Mouse (Mus musculus) liver, embryonic 16.5 days (tissue): ENCODE data around the gene Ankrd27. TPM values are rescaled to one million over a fixed set of nuclear protein-coding genes. Genes with fewer than 3 reads are reported as not detected.
A peak's percentile ranks its signal among the peaks of the same experiment; 100 is the strongest.

Experiments used
- ATAC-seq: fragments of 200-750 bp; cut with Nextera tagmentation; 2 replicates; pipeline ENCODE4 v1.8.0; 2017; ENCODE audit warnings: low read depth, mild to moderate bottlenecking, moderate number of reproducible peaks, moderate library complexity
- H3K27ac ChIP-seq: fragments of 300-500 bp; sonication (generic); 2 replicates; pipeline ENCODE4 v1.5.1; 2014; ENCODE audit warnings: mild to moderate bottlenecking, low read length
- H3K27me3 ChIP-seq: fragments of 300-500 bp; sonication (generic); 2 replicates; pipeline ENCODE4 v1.6.1; 2014; ENCODE audit warnings: low read depth, low read length, mixed read lengths; ENCODE audit not compliant: control insufficient read depth, insufficient read depth
- H3K36me3 ChIP-seq: fragments of 300-500 bp; sonication (generic); 2 replicates; pipeline ENCODE4 v1.6.1; 2014; ENCODE audit warnings: mild to moderate bottlenecking; ENCODE audit not compliant: control insufficient read depth, insufficient read depth
- H3K4me1 ChIP-seq: fragments of 300-500 bp; sonication (generic); 2 replicates; pipeline ENCODE4 v1.6.1; 2014; ENCODE audit warnings: low read depth, low read length, mixed read lengths; ENCODE audit not compliant: control insufficient read depth
- H3K4me2 ChIP-seq: fragments of 300-500 bp; sonication (generic); 2 replicates; pipeline ENCODE4 v1.6.1; 2014; ENCODE audit warnings: low read depth, low read length, mixed read lengths
- H3K4me3 ChIP-seq: fragments of 300-500 bp; sonication (generic); 2 replicates; pipeline ENCODE4 v1.5.1; 2014; ENCODE audit warnings: low read depth, mild to moderate bottlenecking, low read length
- H3K9ac ChIP-seq: fragments of 300-500 bp; sonication (generic); 2 replicates; pipeline ENCODE4 v1.6.1; 2014; ENCODE audit warnings: low read depth, low read length
- H3K9me3 ChIP-seq: fragments of 300-500 bp; sonication (generic); replicated peaks from 2 replicates; pipeline ENCODE4 v1.6.1; 2016; ENCODE audit warnings: low read length; ENCODE audit not compliant: control insufficient read depth
- WGBS: fragments of 180-500 bp; shearing (Covaris S2); extraction: QIAGEN DNeasy Blood & Tissue Kit; methylation state at CpG from one replicate; pipeline ENCODE4 v1.1.7; 2014; ENCODE audit not compliant: insufficient replicate concordance; 5-methylcytosine and 5-hydroxymethylcytosine counted together
- polyA plus RNA-seq: library from polyadenylated mRNA; unstranded; fragments of >200 nt; fragmentation: Nextera tagmentation; extraction: Ambion mirVana; gene quantifications from 2 replicates; pipeline ENCODE4 v1.2.1, GENCODE M21; 2015

Gene Ankrd27
- polyA plus RNA-seq, 1 experiment from 2014 or later: 23.9 TPM

DNA sequence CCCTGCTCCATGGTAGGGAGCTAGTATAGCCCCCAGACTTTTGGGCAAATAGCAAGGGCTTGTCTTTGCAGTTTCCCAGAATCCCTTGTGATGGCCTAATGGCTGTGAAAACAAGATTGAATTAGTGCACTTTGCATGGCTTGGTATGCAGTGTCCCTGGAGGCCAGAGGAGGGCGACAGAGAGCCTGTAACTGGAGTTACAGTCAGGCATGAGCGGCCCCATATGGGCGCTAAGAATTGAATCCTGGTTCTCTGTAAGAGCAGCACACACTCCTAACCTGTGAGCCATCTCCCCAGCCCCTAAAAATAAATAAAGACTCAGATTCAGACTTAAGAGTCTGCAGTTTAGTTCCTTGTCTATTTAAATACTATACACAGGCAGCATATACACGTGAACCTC, 6.2 kb upstream of the Ankrd27 start:
- Histone ChIP-seq H3K9ac (no peak overlapping the region), H3K4me1 (peaks cover 7% of the 10 kb centered on the region), H3K27me3 (peaks cover 39% of the 10 kb centered on the region), H3K4me3 (no peak overlapping the region), H3K36me3 (no peaks in the 10 kb centered on the region), H3K27ac (no peak overlapping the region), H3K4me2 (no peak overlapping the region), H3K9me3 (no peaks in the 10 kb centered on the region)
- ATAC-seq: no peak
- 36% methylated on average over 4 of the region's 4 CpGs for WGBS

- Histone ChIP-seq H3K4me2 (no peak overlapping the region), H3K4me3 (no peak overlapping the region), H3K27me3 (peaks cover 35% of the 10 kb centered on the region), H3K9ac (no peak overlapping the region), H3K36me3 (no peaks in the 10 kb centered on the region), H3K4me1 (peaks cover 27% of the 10 kb centered on the region), H3K9me3 (no peaks in the 10 kb centered on the region), H3K27ac (no peak overlapping the region)
- WGBS: 60% methylated on average over 5 of the region's 5 CpGs
- no peak for ATAC-seq
Measured at GRCm38 (mm10) chr7:35582719-35583118, 3.3 kb upstream of the Ankrd27 start.

- 31% methylated on average over 11 of the region's 11 CpGs for WGBS
- ATAC-seq: no peak
- Histone ChIP-seq H3K4me1 (peaks cover 36% of the 10 kb centered on the region), H3K4me3 (no peak overlapping the region), H3K9me3 (no peaks in the 10 kb centered on the region), H3K27me3 (peaks cover 35% of the 10 kb centered on the region), H3K4me2 (no peak overlapping the region), H3K9ac (no peak overlapping the region), H3K27ac (no peak overlapping the region), H3K36me3 (no peaks in the 10 kb centered on the region)
Measured at GRCm38 (mm10) chr7:35583476-35584025, 2.5 kb upstream of the Ankrd27 start.

DNA sequence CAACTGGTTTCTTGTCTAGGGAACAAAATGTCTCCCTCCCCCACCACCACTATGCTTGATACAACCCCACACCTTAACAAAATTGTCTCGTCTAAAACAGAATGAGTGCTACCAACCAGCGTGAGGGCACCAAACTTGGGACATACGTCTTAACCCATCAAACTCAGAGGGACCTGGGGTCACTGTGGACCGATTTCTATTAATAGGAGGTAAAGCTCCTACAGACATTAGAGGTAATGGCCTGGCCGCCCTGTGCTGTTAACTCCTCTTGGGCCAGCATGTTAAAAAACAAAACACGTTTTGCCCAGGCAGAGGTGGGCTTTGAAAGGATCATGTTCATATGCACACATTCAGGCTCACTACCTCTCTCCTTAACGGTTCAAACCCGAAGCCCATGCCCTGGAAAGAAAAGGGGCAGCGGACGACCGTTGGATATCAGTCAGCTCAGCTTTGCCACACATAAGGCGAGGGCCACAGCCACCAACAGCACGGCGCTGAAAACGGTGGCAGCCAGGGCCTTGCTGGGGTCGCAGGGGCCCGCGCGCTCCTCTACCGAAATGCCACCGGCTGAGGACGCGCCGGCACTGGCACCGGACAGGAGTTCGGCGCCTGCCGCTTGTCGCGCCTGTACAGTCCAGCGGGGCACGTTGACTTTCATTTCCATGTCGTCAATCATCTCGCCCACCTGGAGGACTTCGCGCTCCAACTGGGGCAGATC, 1.8 kb upstream of the Ankrd27 start:
- no peak overlapping the region for H3K27ac ChIP-seq
- peaks cover 35% of the 10 kb centered on the region for H3K27me3 ChIP-seq
- 5% methylated on average over 36 of the region's 36 CpGs for WGBS
- peaks cover 42% of the 10 kb centered on the region for H3K4me1 ChIP-seq
- peak overlapping the region; percentile 65 for H3K9ac ChIP-seq
- H3K36me3 ChIP-seq: no peaks in the 10 kb centered on the region
- peak overlapping the region; percentile 90 for H3K4me3 ChIP-seq
- H3K4me2 ChIP-seq: peak overlapping the region; percentile 100
- no peaks in the 10 kb centered on the region for H3K9me3 ChIP-seq
- ATAC-seq: no peak

GRCm38 (mm10) chr7:35584786-35585190, 1.3 kb upstream of the Ankrd27 start:
- WGBS: under 1% methylated on average over 50 of the region's 50 CpGs
- Histone ChIP-seq H3K4me1 (peaks cover 48% of the 10 kb centered on the region), H3K36me3 (no peaks in the 10 kb centered on the region), H3K4me2 (peak overlapping the region; percentile 100), H3K27ac (no peak overlapping the region), H3K9ac (peak overlapping the region; percentile 65), H3K9me3 (no peaks in the 10 kb centered on the region), H3K4me3 (peak overlapping the region; percentile 90), H3K27me3 (peaks cover 35% of the 10 kb centered on the region)
- no peak for ATAC-seq

GRCm38 (mm10) chr7:35585191-35586054, 621 bp upstream of the Ankrd27 start, which contains the start of gene Rgs9bp:
TSS of gene Rgs9bp (minus strand) at chr7:35585582.
- peaks cover 51% of the 10 kb centered on the region for H3K4me1 ChIP-seq

GRCm38 (mm10) chr7:35586906-35587445, 932 bp downstream of the Ankrd27 start:
- H3K4me3 ChIP-seq: peak overlapping the region; percentile 90
- no peak for ATAC-seq
- peaks cover 32% of the 10 kb centered on the region for H3K27me3 ChIP-seq
- peak overlapping the region; percentile 100 for H3K4me2 ChIP-seq
- peak overlapping the region; percentile 12; the same call in 1 of the 2 replicates for H3K27ac ChIP-seq
- H3K9ac ChIP-seq: peak overlapping the region; percentile 91
- H3K4me1 ChIP-seq: peaks cover 51% of the 10 kb centered on the region
- H3K36me3 ChIP-seq: no peaks in the 10 kb centered on the region
- WGBS: 16% methylated on average over 15 of the region's 15 CpGs
- no peaks in the 10 kb centered on the region for H3K9me3 ChIP-seq

More at GRCm38 (mm10) chr7:35585191-35586054, 621 bp upstream of the Ankrd27 start, which contains the start of gene Rgs9bp:
- under 1% methylated on average over 45 of the region's 45 CpGs for WGBS
- peak within 1 kb of the TSS; percentile 90 for H3K4me3 ChIP-seq
- peak; percentile 47 for ATAC-seq
- H3K27ac ChIP-seq: peak within 1 kb of the TSS; percentile 75
- H3K36me3 ChIP-seq: no peaks in the 10 kb centered on the region
- H3K9me3 ChIP-seq: no peaks in the 10 kb centered on the region
- peaks cover 35% of the 10 kb centered on the region for H3K27me3 ChIP-seq
- H3K4me2 ChIP-seq: peak within 1 kb of the TSS; percentile 100
- peak within 1 kb of the TSS; percentile 91 for H3K9ac ChIP-seq

DNA sequence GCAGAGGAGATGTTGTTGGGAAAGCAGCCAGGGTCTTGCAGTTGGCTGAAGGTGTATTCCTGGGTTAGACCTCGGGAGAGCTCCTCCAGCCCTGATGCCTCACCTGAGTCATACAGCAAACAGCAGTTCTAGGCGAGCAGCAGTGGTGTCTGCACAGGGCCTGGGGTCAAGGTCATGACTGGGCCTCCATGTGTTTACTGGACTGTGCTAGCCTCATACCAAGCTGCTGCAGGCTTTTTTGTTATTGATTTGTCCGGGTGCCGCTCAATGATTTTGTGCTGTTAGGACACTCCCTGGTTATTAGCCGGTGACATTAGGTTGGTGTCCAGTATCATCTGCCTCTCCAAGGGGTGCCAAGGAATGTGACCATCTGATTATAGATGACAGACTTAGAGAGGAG, 1.7 kb downstream of the Ankrd27 start:
- Histone ChIP-seq H3K9me3 (no peaks in the 10 kb centered on the region), H3K27ac (peak overlapping the region; percentile 6), H3K9ac (peak overlapping the region; percentile 11; the same call in 1 of the 2 replicates), H3K4me1 (peaks cover 51% of the 10 kb centered on the region), H3K27me3 (peaks cover 27% of the 10 kb centered on the region), H3K4me2 (peak overlapping the region; percentile 100), H3K36me3 (peaks cover 3% of the 10 kb centered on the region; the same call in 1 of the 2 replicates), H3K4me3 (peak overlapping the region; percentile 7; the same call in 1 of the 2 replicates)
- 41% methylated on average over 5 of the region's 5 CpGs for WGBS
- ATAC-seq: peak; percentile 22
